Mouse (Mus musculus): ENCODE measurements around the gene Il17rd. TPM values are rescaled to one million over a fixed set of nuclear protein-coding genes. Genes with fewer than 3 reads are reported as not detected.

The Il17rd gene
- total and polyA plus RNA-seq, 3 experiments, result 0.04 TPM; not detected in 2

GRCm38 (mm10) chr14:27004906-27005305 is 33.8 kb upstream of the Il17rd start:
- TF ChIP-seq NELFE (IDR thresholded peaks at IDR 0.05; ENCODE audit: low read depth, low read length), result no peak
- TF ChIP-seq CHD1 (IDR thresholded peaks at IDR 0.05; ENCODE audit: low read depth, low read length), result no peak
- no peak for TF ChIP-seq RAD21 (IDR thresholded peaks at IDR 0.05; ENCODE audit: low read depth, low read length)
- TF ChIP-seq KAT2A (conservative IDR thresholded peaks at IDR 0.05; ENCODE audit: low read depth, low read length), result no peak
- no peaks in the 10 kb centered on the region for H3K36me3 ChIP-seq (ENCODE audit: control insufficient read depth in 1 of 2, insufficient read depth in 2 of 2, low read length in 2 of 2)
- no peak overlapping the region for H3K9ac ChIP-seq (ENCODE audit: control insufficient read depth, low read depth, low read length, poor library complexity, severe bottlenecking)
- no peak for DNase-seq (ENCODE audit: low read depth, low spot score)
- no peaks in the 10 kb centered on the region for H3K79me2 ChIP-seq (ENCODE audit: control insufficient read depth, insufficient read depth, low read length, poor library complexity)
- no peaks in the 10 kb centered on the region for H3K9me3 ChIP-seq (replicated peaks; ENCODE audit: insufficient read depth, low read length)
- no peaks in the 10 kb centered on the region for H3K4me1 ChIP-seq (ENCODE audit: control insufficient read depth in 1 of 2, insufficient read depth in 2 of 2, low read length in 2 of 2)
- H3K27me3 ChIP-seq (ENCODE audit: control insufficient read depth in 1 of 2, insufficient read depth in 2 of 2, low read length in 2 of 2), result peaks cover 0 to 13% of the 10 kb centered on the region in 2 experiments; a peak in 2 of 4 replicates
- H3K4me3 ChIP-seq (ENCODE audit: control insufficient read depth in 1 of 2, insufficient read depth in 1 of 2, low read depth in 2 of 2, low read length in 2 of 2), result no peak overlapping the region
- H3K27ac ChIP-seq (ENCODE audit: control insufficient read depth, low read depth, low read length), result no peak overlapping the region

- Histone ChIP-seq H3K27ac (ENCODE audit: control insufficient read depth, low read depth, low read length) (no peak overlapping the region), H3K27me3 (ENCODE audit: control insufficient read depth in 1 of 2, insufficient read depth in 2 of 2, low read length in 2 of 2) (peaks cover 0 to 13% of the 10 kb centered on the region in 2 experiments; a peak in 2 of 4 replicates), H3K9ac (ENCODE audit: control insufficient read depth, low read depth, low read length, poor library complexity, severe bottlenecking) (no peak overlapping the region), H3K9me3 (replicated peaks; ENCODE audit: insufficient read depth, low read length) (no peaks in the 10 kb centered on the region), H3K79me2 (ENCODE audit: control insufficient read depth, insufficient read depth, low read length, poor library complexity) (no peaks in the 10 kb centered on the region), H3K4me3 (ENCODE audit: control insufficient read depth in 1 of 2, insufficient read depth in 1 of 2, low read depth in 2 of 2, low read length in 2 of 2) (no peak overlapping the region), H3K4me1 (ENCODE audit: control insufficient read depth in 1 of 2, insufficient read depth in 2 of 2, low read length in 2 of 2) (no peaks in the 10 kb centered on the region), H3K36me3 (ENCODE audit: control insufficient read depth in 1 of 2, insufficient read depth in 2 of 2, low read length in 2 of 2) (no peaks in the 10 kb centered on the region)
- DNase-seq (ENCODE audit: low read depth, low spot score), result no peak
- TF ChIP-seq MAX (IDR thresholded peaks at IDR 0.05; ENCODE audit: low read length) (no peak), MAZ (IDR thresholded peaks at IDR 0.05; ENCODE audit: low read depth, low read length) (no peak), POLR2A (IDR thresholded peaks at IDR 0.05; ENCODE audit: control insufficient read depth in 1 of 2, insufficient read depth in 1 of 2, low read depth in 1 of 2, low read length in 2 of 2, poor library complexity in 1 of 2) (no peak)
These were observed 32.8 kb upstream of the Il17rd start for GRCm38 (mm10) chr14:27005937-27006336.

- Histone ChIP-seq H3K9ac (ENCODE audit: control insufficient read depth, low read depth, low read length, poor library complexity, severe bottlenecking) (no peak overlapping the region), H3K79me2 (ENCODE audit: control insufficient read depth, insufficient read depth, low read length, poor library complexity) (no peaks in the 10 kb centered on the region), H3K27me3 (ENCODE audit: control insufficient read depth in 1 of 2, insufficient read depth in 2 of 2, low read length in 2 of 2) (no peaks in the 10 kb centered on the region), H3K9me3 (replicated peaks; ENCODE audit: insufficient read depth, low read length) (no peaks in the 10 kb centered on the region), H3K4me1 (ENCODE audit: control insufficient read depth in 1 of 2, insufficient read depth in 2 of 2, low read length in 2 of 2) (no peaks in the 10 kb centered on the region), H3K27ac (ENCODE audit: control insufficient read depth, low read depth, low read length) (no peak overlapping the region), H3K4me3 (ENCODE audit: control insufficient read depth in 1 of 2, insufficient read depth in 1 of 2, low read depth in 2 of 2, low read length in 2 of 2) (no peak overlapping the region), H3K36me3 (ENCODE audit: control insufficient read depth in 1 of 2, insufficient read depth in 2 of 2, low read length in 2 of 2) (no peaks in the 10 kb centered on the region)
- peak; percentile 29 for DNase-seq (ENCODE audit: low read depth, low spot score)
- no peak for TF ChIP-seq ZC3H11A (IDR thresholded peaks at IDR 0.05; ENCODE audit: low read depth, low read length)
- no peak for TF ChIP-seq NRF1 (IDR thresholded peaks at IDR 0.05; ENCODE audit: insufficient read depth, low read depth, low read length, poor library complexity, severe bottlenecking)
- TF ChIP-seq TAL1 (IDR thresholded peaks at IDR 0.05; ENCODE audit: low read length), result no peak
- peak; percentile 3 to 31 (median 9); a peak in 3 of 6 replicates for TF ChIP-seq CTCF (IDR thresholded peaks at IDR 0.05 in 2 of 3, conservative IDR thresholded peaks at IDR 0.05 in 1 of 3; ENCODE audit: control insufficient read depth in 1 of 3, insufficient read depth in 1 of 3, low read depth in 2 of 3, low read length in 3 of 3, poor library complexity in 1 of 3, severe bottlenecking in 1 of 3)
- no peak for TF ChIP-seq KAT2A (conservative IDR thresholded peaks at IDR 0.05; ENCODE audit: low read depth, low read length)
- peak; percentile 36 for TF ChIP-seq SMC3 (IDR thresholded peaks at IDR 0.05; ENCODE audit: low read depth, low read length)
- TF ChIP-seq MEF2A (IDR thresholded peaks at IDR 0.05; ENCODE audit: extremely low read depth, insufficient replicate concordance, low read depth, low read length, poor library complexity, severe bottlenecking), result no peak
- no peak for TF ChIP-seq ELF1 (IDR thresholded peaks at IDR 0.05; ENCODE audit: low read depth, low read length)
- no peak for TF ChIP-seq CHD2 (IDR thresholded peaks at IDR 0.05; ENCODE audit: low read length)
- no peak for TF ChIP-seq MAZ (IDR thresholded peaks at IDR 0.05; ENCODE audit: low read depth, low read length)
- 0 out of 2 replicates have a peak, but pooled peaks have one; percentile 35 for TF ChIP-seq ZNF384 (IDR thresholded peaks at IDR 0.05; ENCODE audit: low read depth, low read length)
- TF ChIP-seq POLR2A (IDR thresholded peaks at IDR 0.05; ENCODE audit: control insufficient read depth in 1 of 2, insufficient read depth in 1 of 2, low read depth in 1 of 2, low read length in 2 of 2, poor library complexity in 1 of 2), result no peak
- TF ChIP-seq JUND (IDR thresholded peaks at IDR 0.05; ENCODE audit: low read depth, low read length), result no peak
- TF ChIP-seq POLR2AphosphoS2 (IDR thresholded peaks at IDR 0.05; ENCODE audit: low read length), result no peak
- no peak for TF ChIP-seq EP300 (IDR thresholded peaks at IDR 0.05; ENCODE audit: low read depth in 1 of 2, low read length in 2 of 2)
- peak; percentile 13; the same call in 1 of the 2 replicates for TF ChIP-seq RAD21 (IDR thresholded peaks at IDR 0.05; ENCODE audit: low read depth, low read length)
- TF ChIP-seq GATA1 (IDR thresholded peaks at IDR 0.05; ENCODE audit: low read depth, low read length), result no peak
These were observed 27.2 kb upstream of the Il17rd start for GRCm38 (mm10) chr14:27011561-27011960.
